16 mouse cellular contexts compared by ENCODE assay signal in genomic region chr10:24407411-24408227, GRCm38 (mm10).
DNase-seq lines count a peak whose midpoint lies in the region; ATAC-seq and TF ChIP-seq lines count a peak whose summit lies in the region.
"Had no signal": no experiment of that assay in that cellular context is flagged by ENCODE, and none has a peak within 500 bp of the region (broad histone marks: within the 10 kb centered on the region; RNA-seq: fewer than 3 reads in every experiment).

No protein-coding gene starts in this region.

- TF ChIP-seq CTCF in brain, embryonic 14.5 days (IDR thresholded peaks at IDR 0.05; ENCODE audit: borderline replicate concordance, extremely low read depth, insufficient read depth, insufficient read length) = no peak
- TF ChIP-seq CTCF in intestine, postnatal 0 days (IDR thresholded peaks at IDR 0.05; ENCODE audit: low read depth) = no peak
- TF ChIP-seq CTCF in left cerebral cortex, adult 2 months (IDR thresholded peaks at IDR 0.05) = no peak

- no peak overlapping the region for H3K4me3 ChIP-seq in forebrain, embryonic 12.5 days (replicated peaks)
- H3K4me3 ChIP-seq in hindbrain, embryonic 16.5 days (ENCODE audit: low read length) = no peak overlapping the region
- H3K4me3 ChIP-seq in neural tube, embryonic 12.5 days = no peak overlapping the region
- H3K4me3 ChIP-seq in intestine, postnatal 0 days (ENCODE audit: low read depth, low read length) = no peak overlapping the region
- H3K4me3 ChIP-seq in kidney, embryonic 16.5 days (ENCODE audit: low read length) = no peak overlapping the region
- H3K4me3 ChIP-seq in left cerebral cortex, adult 2 months = no peak overlapping the region
- H3K4me3 ChIP-seq: embryonic facial prominence, embryonic 12.5 days had no signal

- peak; percentile 55 for DNase-seq in brain, embryonic 14.5 days (ENCODE audit: low read depth)
- DNase-seq in left cerebral cortex, adult 2 months (ENCODE audit: extremely low spot score in 1 of 2, low spot score in 2 of 2) = no peak
- DNase-seq: adrenal gland, postnatal 10 days; cerebellum, postnatal 10 days; heart, postnatal 14 days; layer of hippocampus, adult 9-11 months; lung, embryonic 14.5 days; thymus, adult 18-20 months had no signal

- H3K9me3 ChIP-seq in forebrain, embryonic 12.5 days = no peaks in the 10 kb centered on the region
- H3K9me3 ChIP-seq in hindbrain, embryonic 16.5 days (ENCODE audit: control insufficient read depth, low read length) = no peaks in the 10 kb centered on the region
- H3K9me3 ChIP-seq in neural tube, embryonic 12.5 days = no peaks in the 10 kb centered on the region
- no peaks in the 10 kb centered on the region for H3K9me3 ChIP-seq in intestine, postnatal 0 days (ENCODE audit: control insufficient read depth)
- no peaks in the 10 kb centered on the region for H3K9me3 ChIP-seq in kidney, embryonic 16.5 days (ENCODE audit: low read length)
- H3K9me3 ChIP-seq: embryonic facial prominence, embryonic 12.5 days had no signal

- H3K4me2 ChIP-seq in forebrain, embryonic 12.5 days = no peak overlapping the region
- H3K4me2 ChIP-seq in hindbrain, embryonic 16.5 days (ENCODE audit: low read length) = no peak overlapping the region
- H3K4me2 ChIP-seq in neural tube, embryonic 12.5 days (replicated peaks) = no peak overlapping the region
- H3K4me2 ChIP-seq in intestine, postnatal 0 days (replicated peaks; ENCODE audit: low read depth) = no peak overlapping the region
- no peak overlapping the region for H3K4me2 ChIP-seq in kidney, embryonic 16.5 days (replicated peaks; ENCODE audit: low read depth, low read length)
- H3K4me2 ChIP-seq: embryonic facial prominence, embryonic 12.5 days; lung, embryonic 14.5 days had no signal

- H3K27ac ChIP-seq in forebrain, embryonic 12.5 days = no peak overlapping the region
- no peak overlapping the region for H3K27ac ChIP-seq in hindbrain, embryonic 16.5 days (ENCODE audit: low read depth, low read length)
- H3K27ac ChIP-seq in neural tube, embryonic 12.5 days = no peak overlapping the region
- H3K27ac ChIP-seq in intestine, postnatal 0 days (ENCODE audit: low read depth, low read length) = no peak overlapping the region
- H3K27ac ChIP-seq in kidney, embryonic 16.5 days (ENCODE audit: low read length) = no peak overlapping the region
- H3K27ac ChIP-seq in left cerebral cortex, adult 2 months = no peak overlapping the region
- H3K27ac ChIP-seq: embryonic facial prominence, embryonic 12.5 days; kidney, postnatal 0 days; macrophage had no signal

- no peaks in the 10 kb centered on the region for H3K36me3 ChIP-seq in forebrain, embryonic 12.5 days (replicated peaks)
- H3K36me3 ChIP-seq in hindbrain, embryonic 16.5 days (ENCODE audit: control insufficient read depth, insufficient read depth, low read length) = no peaks in the 10 kb centered on the region
- H3K36me3 ChIP-seq in neural tube, embryonic 12.5 days = no peaks in the 10 kb centered on the region
- H3K36me3 ChIP-seq in intestine, postnatal 0 days (ENCODE audit: control insufficient read depth, insufficient read depth) = no peaks in the 10 kb centered on the region
- no peaks in the 10 kb centered on the region for H3K36me3 ChIP-seq in kidney, embryonic 16.5 days (ENCODE audit: insufficient read depth, low read length)
- H3K36me3 ChIP-seq: embryonic facial prominence, embryonic 12.5 days had no signal

- no peaks in the 10 kb centered on the region for H3K27me3 ChIP-seq in forebrain, embryonic 12.5 days
- no peaks in the 10 kb centered on the region for H3K27me3 ChIP-seq in hindbrain, embryonic 16.5 days (replicated peaks; ENCODE audit: control insufficient read depth, insufficient read depth, low read length)
- H3K27me3 ChIP-seq in neural tube, embryonic 12.5 days (replicated peaks) = no peaks in the 10 kb centered on the region
- H3K27me3 ChIP-seq in intestine, postnatal 0 days (replicated peaks; ENCODE audit: control insufficient read depth, insufficient read depth, low read length) = no peaks in the 10 kb centered on the region
- H3K27me3 ChIP-seq in kidney, embryonic 16.5 days (ENCODE audit: insufficient read depth, low read length) = no peaks in the 10 kb centered on the region
- H3K27me3 ChIP-seq: embryonic facial prominence, embryonic 12.5 days had no signal

- H3K4me1 ChIP-seq in forebrain, embryonic 12.5 days = peaks cover 6% of the 10 kb centered on the region
- H3K4me1 ChIP-seq in hindbrain, embryonic 16.5 days (ENCODE audit: control insufficient read depth, insufficient read depth, low read depth, low read length) = 0 out of 2 replicates have a peak, but pooled peaks cover 4% of the 10 kb centered on the region
- H3K4me1 ChIP-seq in neural tube, embryonic 12.5 days = peaks cover 6% of the 10 kb centered on the region; the same call in 1 of the 2 replicates
- H3K4me1 ChIP-seq in intestine, postnatal 0 days (replicated peaks; ENCODE audit: control insufficient read depth, insufficient read depth, low read length) = no peaks in the 10 kb centered on the region
- H3K4me1 ChIP-seq in kidney, embryonic 16.5 days (ENCODE audit: insufficient read depth, low read length) = no peaks in the 10 kb centered on the region
- H3K4me1 ChIP-seq: embryonic facial prominence, embryonic 12.5 days had no signal

- TF ChIP-seq POLR2A in brain, embryonic 14.5 days (IDR thresholded peaks at IDR 0.05; ENCODE audit: borderline replicate concordance, extremely low read depth, insufficient read depth, insufficient read length, poor library complexity, severe bottlenecking) = no peak

- H3K9ac ChIP-seq in forebrain, embryonic 12.5 days = no peak overlapping the region
- H3K9ac ChIP-seq in hindbrain, embryonic 16.5 days (ENCODE audit: low read depth, low read length) = no peak overlapping the region
- no peak overlapping the region for H3K9ac ChIP-seq in neural tube, embryonic 12.5 days
- no peak overlapping the region for H3K9ac ChIP-seq in intestine, postnatal 0 days (ENCODE audit: low read depth, low read length)
- H3K9ac ChIP-seq in kidney, embryonic 16.5 days (replicated peaks; ENCODE audit: low read length) = no peak overlapping the region
- H3K9ac ChIP-seq: embryonic facial prominence, embryonic 12.5 days; lung, embryonic 14.5 days had no signal

- intact Hi-C loops in left cerebral cortex, adult 2 months (cut with DNase I) = loop anchor here (2.0 kb wide), 2 partner anchors 183 to 215 kb away; no protein-coding TSS in a partner anchor

- peak; percentile 49; the same call in 1 of the 2 replicates for ATAC-seq in forebrain, embryonic 12.5 days (ENCODE audit: low FRiP score)
- ATAC-seq in hindbrain, embryonic 16.5 days = 0 out of 2 replicates have a peak, but pooled peaks have one; percentile 52
- peak; percentile 72 for ATAC-seq in neural tube, embryonic 12.5 days (ENCODE audit: low FRiP score, low read depth)
- no peak for ATAC-seq in intestine, postnatal 0 days
- no peak for ATAC-seq in kidney, embryonic 16.5 days (ENCODE audit: low FRiP score, low TSS enrichment)

- WGBS in forebrain, embryonic 12.5 days = 17% methylated on average over 6 of the region's 6 CpGs
- 15% methylated on average over 6 of the region's 6 CpGs for WGBS in hindbrain, embryonic 16.5 days
- WGBS in neural tube, embryonic 12.5 days = 21% methylated on average over 6 of the region's 6 CpGs
- WGBS in intestine, postnatal 0 days = 72% methylated on average over 6 of the region's 6 CpGs
- WGBS in kidney, embryonic 16.5 days = 71% methylated on average over 6 of the region's 6 CpGs

Comparison
In these comparisons a context has a peak if more than half of its experiments do, and no peak if none do; other contexts are left out.
1. ATAC-seq: peak in forebrain, embryonic 12.5 days (single experiment), hindbrain, embryonic 16.5 days (single experiment) and neural tube, embryonic 12.5 days (single experiment); none in intestine, postnatal 0 days (single experiment) and kidney, embryonic 16.5 days (single experiment).